Mouse (Mus musculus) ES-Bruce4 (cell line): ENCODE data around the gene Sec24d. TPM values are rescaled to one million over a fixed set of nuclear protein-coding genes. Genes with fewer than 3 reads are reported as not detected.

Experiments
- H3K27ac ChIP-seq: 2 replicates; pipeline ENCODE4 v1.5.1; 2012; ENCODE audit warnings: low read length, inconsistent platforms; ENCODE audit not compliant: insufficient read depth
- H3K27me3 ChIP-seq: 2 replicates; pipeline ENCODE4 v1.6.1; 2012; ENCODE audit warnings: mild to moderate bottlenecking, low read length, inconsistent platforms; ENCODE audit not compliant: control insufficient read depth, poor library complexity, insufficient read depth, severe bottlenecking
- H3K36me3 ChIP-seq: 2 replicates; pipeline ENCODE4 v1.6.1; 2012; ENCODE audit warnings: inconsistent platforms, mild to moderate bottlenecking, low read length, moderate library complexity; ENCODE audit not compliant: control insufficient read depth, poor library complexity, insufficient read depth, severe bottlenecking
- H3K4me1 ChIP-seq: one replicate; pipeline ENCODE4 v1.8.1; 2011; ENCODE audit warnings: low read length; ENCODE audit not compliant: control insufficient read depth, insufficient read depth
- H3K4me3 ChIP-seq: 2 replicates; pipeline ENCODE4 v1.5.1; 2011; ENCODE audit warnings: low read depth, mild to moderate bottlenecking, low read length
- H3K9ac ChIP-seq: 2 replicates; pipeline ENCODE4 v1.6.1; 2012; ENCODE audit warnings: low read depth, mild to moderate bottlenecking, inconsistent platforms; ENCODE audit not compliant: poor library complexity, severe bottlenecking
- H3K9me3 ChIP-seq: replicated peaks from 2 replicates; pipeline ENCODE4 v1.6.1; 2012; ENCODE audit warnings: mild to moderate bottlenecking, low read length, inconsistent platforms; ENCODE audit not compliant: control insufficient read depth, poor library complexity, insufficient read depth, severe bottlenecking
- CTCF ChIP-seq: IDR thresholded peaks from one replicate; pipeline ENCODE4 v1.8.1; 2011; ENCODE audit warnings: low read depth, low read length
- EP300 ChIP-seq: IDR thresholded peaks from 2 replicates; pipeline ENCODE4 v1.6.1; 2011; ENCODE audit warnings: low read depth, low read length; ENCODE audit not compliant: insufficient read depth
- POLR2A ChIP-seq: IDR thresholded peaks from one replicate; pipeline ENCODE4 v1.8.1; 2011; ENCODE audit warnings: low read length; ENCODE audit not compliant: insufficient read depth
- polyA plus RNA-seq: library from polyadenylated mRNA; stranded (reverse); fragments of >200 nt; gene quantifications from 2 replicates; pipeline ENCODE4 v1.2.4, GENCODE M21; 2011; ENCODE audit warnings: low read depth; ENCODE audit not compliant: missing spikeins, insufficient read depth, insufficient read length

Sec24d gene
- polyA plus RNA-seq, 1 experiment, result 26.6 TPM

DNA sequence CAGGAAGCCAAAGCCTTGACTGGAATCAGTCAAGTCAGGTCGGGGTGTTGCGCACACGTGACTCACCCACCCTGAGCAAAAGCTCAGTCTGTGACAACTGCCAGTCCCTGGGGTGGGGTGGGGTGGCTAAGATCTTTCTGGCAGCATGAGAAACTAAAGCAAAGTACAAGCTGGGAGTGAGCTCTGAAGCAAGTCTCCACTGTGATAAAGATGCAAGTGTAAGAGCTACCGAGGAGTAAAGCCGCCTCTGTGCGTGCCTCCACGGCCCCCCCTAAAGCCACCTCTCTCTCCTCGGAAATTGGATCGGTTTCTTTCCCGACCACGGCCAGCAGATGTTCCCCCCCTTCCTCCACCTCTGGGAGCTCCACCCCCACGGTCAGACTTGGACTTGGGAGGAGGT is 101.9 kb downstream of the Sec24d start:
- no peaks in the 10 kb centered on the region for H3K4me1 ChIP-seq
- H3K9me3 ChIP-seq, result no peaks in the 10 kb centered on the region
- TF ChIP-seq CTCF, result no peak
- TF ChIP-seq POLR2A, result no peak
- TF ChIP-seq EP300, result no peak
- H3K27me3 ChIP-seq, result no peaks in the 10 kb centered on the region
- H3K9ac ChIP-seq, result no peak overlapping the region
- no peak overlapping the region for H3K27ac ChIP-seq
- peaks cover 18% of the 10 kb centered on the region for H3K36me3 ChIP-seq
- H3K4me3 ChIP-seq, result no peak overlapping the region

GRCm38 (mm10) chr3:123370927-123371326 is 103.7 kb downstream of the Sec24d start:
- Histone ChIP-seq H3K27ac (no peak overlapping the region), H3K36me3 (peaks cover 23% of the 10 kb centered on the region), H3K4me3 (no peak overlapping the region), H3K9ac (no peak overlapping the region), H3K9me3 (no peaks in the 10 kb centered on the region), H3K4me1 (no peaks in the 10 kb centered on the region), H3K27me3 (no peaks in the 10 kb centered on the region)
- TF ChIP-seq POLR2A, result no peak
- TF ChIP-seq EP300, result no peak
- no peak for TF ChIP-seq CTCF

DNA sequence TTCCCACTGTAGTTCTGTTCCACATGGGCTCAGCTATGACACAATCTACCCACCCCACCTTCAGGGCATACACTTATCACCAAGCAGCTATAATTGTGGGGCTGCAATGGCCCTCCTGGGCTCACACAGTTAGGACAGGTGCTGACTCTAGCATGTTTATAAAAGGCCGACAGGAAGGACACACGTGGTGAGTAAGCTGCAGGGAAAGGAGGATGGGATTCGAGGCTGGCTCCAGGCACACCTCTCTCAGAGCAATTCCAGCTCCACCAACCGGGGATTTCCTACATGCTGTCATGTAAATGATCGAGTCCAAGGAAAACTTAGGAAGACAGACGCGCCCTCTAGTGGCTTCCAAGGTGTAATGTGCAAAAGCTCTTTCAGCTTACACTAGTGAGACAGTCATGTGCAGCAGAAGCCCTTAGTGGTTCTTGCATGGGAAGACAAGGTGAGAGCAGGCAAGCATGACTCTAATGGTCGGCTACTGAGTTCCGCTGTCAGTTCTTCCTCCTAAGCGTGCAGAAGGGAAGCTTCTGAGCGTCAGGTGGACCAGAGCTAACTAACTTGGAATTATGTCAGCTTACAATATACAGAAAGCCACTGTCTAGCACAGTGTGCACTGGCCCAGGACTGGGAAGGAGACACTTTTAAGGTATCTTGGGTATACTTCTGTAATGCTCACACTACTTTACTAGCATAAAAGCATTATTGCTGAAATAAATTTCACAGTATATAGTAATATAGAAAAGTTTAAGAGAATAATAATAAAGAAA is 104.7 kb downstream of the Sec24d start:
- Histone ChIP-seq H3K27me3 (no peaks in the 10 kb centered on the region), H3K36me3 (peaks cover 20% of the 10 kb centered on the region), H3K27ac (no peak overlapping the region), H3K9me3 (no peaks in the 10 kb centered on the region), H3K4me3 (no peak overlapping the region), H3K9ac (no peak overlapping the region), H3K4me1 (no peaks in the 10 kb centered on the region)
- TF ChIP-seq EP300 (no peak), CTCF (peak; percentile 29)

DNA sequence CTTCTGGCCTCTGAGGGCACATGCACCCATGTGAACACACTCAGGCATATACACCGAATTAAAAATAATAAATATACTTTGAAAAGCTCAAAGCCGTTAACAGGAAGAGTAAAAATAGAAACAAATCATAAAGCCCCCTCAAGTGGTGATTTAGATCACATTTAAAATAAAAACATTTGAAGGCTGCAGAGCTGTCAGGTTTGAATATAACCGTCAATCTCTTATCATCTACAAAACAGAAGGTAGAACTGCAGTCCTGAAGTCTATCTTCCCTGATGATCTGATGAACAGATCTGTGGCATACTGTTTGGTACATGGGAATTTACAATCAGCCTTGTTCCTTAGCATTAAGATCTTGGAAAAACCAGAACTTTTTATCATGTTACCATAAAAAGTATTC is 109.3 kb downstream of the Sec24d start:
- no peak overlapping the region for H3K27ac ChIP-seq
- H3K36me3 ChIP-seq, result peaks cover 9% of the 10 kb centered on the region
- H3K4me3 ChIP-seq, result no peak overlapping the region
- H3K9ac ChIP-seq, result no peak overlapping the region
- H3K27me3 ChIP-seq, result no peaks in the 10 kb centered on the region
- H3K4me1 ChIP-seq, result no peaks in the 10 kb centered on the region
- TF ChIP-seq POLR2A, result no peak
- no peak for TF ChIP-seq CTCF
- TF ChIP-seq EP300, result no peak
- no peaks in the 10 kb centered on the region for H3K9me3 ChIP-seq

DNA sequence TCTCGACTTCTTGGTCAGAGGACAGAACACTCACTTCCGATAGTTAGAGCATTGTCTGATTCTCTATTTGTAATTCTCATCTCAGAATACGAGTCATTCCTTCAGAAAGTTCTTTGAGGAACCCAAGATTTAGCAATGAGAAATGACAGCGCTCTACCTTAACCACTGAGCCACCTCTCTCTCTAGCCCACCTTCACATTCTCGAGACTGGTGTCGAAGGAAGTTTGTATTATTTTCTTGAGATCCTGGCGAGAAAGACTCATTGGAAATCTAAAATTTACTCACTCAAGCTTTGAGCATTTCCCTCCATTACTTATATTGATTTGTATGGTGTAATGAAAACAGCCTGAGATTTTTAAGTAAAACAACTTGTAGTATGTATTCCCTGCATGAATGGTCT is 117.2 kb downstream of the Sec24d start:
- no peak overlapping the region for H3K9ac ChIP-seq
- H3K27ac ChIP-seq, result no peak overlapping the region
- no peaks in the 10 kb centered on the region for H3K9me3 ChIP-seq
- TF ChIP-seq POLR2A (no peak), EP300 (no peak), CTCF (no peak)
- H3K4me1 ChIP-seq, result no peaks in the 10 kb centered on the region
- peaks cover 4% of the 10 kb centered on the region for H3K36me3 ChIP-seq
- no peaks in the 10 kb centered on the region for H3K27me3 ChIP-seq
- H3K4me3 ChIP-seq, result no peak overlapping the region

- TF ChIP-seq EP300 (no peak), CTCF (no peak), POLR2A (no peak)
- Histone ChIP-seq H3K4me3 (peak overlapping the region; percentile 95), H3K9me3 (no peaks in the 10 kb centered on the region), H3K36me3 (peaks cover 4% of the 10 kb centered on the region), H3K4me1 (no peaks in the 10 kb centered on the region), H3K9ac (peak overlapping the region; percentile 87), H3K27me3 (no peaks in the 10 kb centered on the region), H3K27ac (peak overlapping the region; percentile 7; the same call in 1 of the 2 replicates)
Measured at GRCm38 (mm10) chr3:123385118-123385485, 117.8 kb downstream of the Sec24d start.
